Mouse (Mus musculus): ENCODE data around the gene Rpl39.
"Not testable (repeated sequence)": the region's sequence is repeated elsewhere in the genome, so short reads cannot be mapped to it uniquely, and the experiment has no call there.

Gene Rpl39

DNA sequence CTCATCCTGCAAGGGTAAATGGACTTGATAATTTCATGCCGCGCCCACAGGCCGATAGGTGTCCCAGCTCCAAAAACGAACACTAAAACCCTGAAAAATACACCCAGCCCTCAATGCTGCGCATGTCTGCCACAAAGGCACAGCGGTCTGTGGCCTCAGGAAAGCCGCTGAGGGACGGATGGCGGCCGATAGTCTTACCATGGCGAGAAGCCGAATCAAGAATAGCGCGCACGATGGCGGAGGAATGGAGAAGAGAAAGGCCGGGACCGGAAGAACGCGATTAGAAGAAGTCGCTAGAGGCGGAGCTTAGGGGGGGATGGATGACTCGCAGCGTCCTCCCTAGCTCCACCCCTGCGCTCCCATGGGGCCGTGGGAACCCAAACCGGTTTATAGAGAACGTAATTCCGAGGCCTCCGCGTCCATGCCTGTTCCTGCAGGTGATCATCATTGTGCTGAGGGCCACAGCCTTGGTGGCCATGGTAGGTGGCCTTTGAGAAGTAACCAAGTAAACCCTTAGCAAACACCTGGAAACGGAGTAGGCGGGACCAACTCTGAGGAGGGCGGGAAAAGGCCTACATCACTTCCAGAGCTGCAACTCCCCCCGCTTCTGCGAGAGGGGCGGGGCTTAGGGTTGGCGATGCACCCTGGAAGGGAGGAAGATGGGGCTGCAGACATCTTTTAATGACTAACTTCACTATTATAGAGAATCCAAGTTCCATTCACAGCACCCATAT lies at the start of gene Rpl39:
Gene Rpl39, minus strand, starts transcription at position 476 of the 734 bp plus-strand sequence.
- peak; percentile 75 for DNase-seq (ENCODE audit: low spot score)

DNA sequence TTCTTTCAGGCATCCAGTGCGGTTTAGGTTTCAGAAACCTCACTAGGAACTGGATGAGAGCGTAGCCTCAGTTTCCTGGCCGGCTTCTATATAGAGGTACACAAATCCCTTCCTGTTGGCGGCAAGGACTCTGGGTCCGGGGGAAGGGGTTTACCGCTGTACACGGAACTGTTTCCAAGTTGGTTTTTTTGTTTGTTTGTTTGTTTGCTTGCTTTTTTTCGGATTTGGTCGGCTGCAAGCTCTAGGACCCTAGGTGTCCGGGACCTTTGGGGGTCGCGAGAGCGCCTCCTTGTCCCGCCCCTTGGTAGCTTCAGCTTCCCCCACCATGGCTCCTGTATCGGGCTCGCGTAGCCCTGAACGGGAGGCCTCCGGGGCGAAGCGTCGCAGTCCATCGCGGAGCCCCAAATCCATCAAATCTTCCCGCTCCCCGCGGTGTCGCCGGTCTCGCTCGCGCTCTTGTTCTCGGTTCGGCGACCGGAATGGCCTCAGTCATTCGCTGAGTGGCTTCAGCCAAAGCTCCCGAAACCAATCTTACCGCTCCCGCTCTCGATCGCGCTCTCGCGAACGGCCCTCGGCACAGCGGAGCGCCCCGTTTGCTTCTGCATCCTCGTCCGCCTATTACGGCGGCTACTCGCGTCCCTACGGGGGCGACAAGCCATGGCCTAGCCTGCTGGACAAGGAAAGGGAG lies 41.6 kb upstream of the Rpl39 start, which contains the start of gene Nkap:
Gene Nkap, plus strand, starts transcription at position 125 of the 688 bp plus-strand sequence.
- DNase-seq (ENCODE audit: low spot score): peak; percentile 29

DNA sequence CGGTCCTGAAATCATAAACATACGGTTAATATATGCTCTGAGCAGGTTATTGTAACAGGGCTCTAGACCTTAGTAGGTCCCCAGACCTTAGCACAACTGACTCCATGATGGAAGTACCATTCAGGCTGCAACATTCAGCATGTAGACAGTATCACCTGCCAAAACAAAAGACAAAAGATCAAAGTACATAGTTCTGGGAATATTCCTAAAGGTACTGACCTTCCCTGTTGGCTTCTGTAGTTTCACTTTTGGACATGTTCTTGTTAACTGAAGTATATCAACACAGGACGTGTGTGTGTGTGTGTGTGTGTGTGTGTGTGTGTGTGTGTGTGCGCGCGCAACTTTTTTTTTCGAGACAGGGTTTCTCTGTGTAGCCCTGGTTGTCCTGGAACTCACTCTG lies 40.3 kb upstream of the Rpl39 start:
- no peak for DNase-seq (ENCODE audit: low spot score)

DNA sequence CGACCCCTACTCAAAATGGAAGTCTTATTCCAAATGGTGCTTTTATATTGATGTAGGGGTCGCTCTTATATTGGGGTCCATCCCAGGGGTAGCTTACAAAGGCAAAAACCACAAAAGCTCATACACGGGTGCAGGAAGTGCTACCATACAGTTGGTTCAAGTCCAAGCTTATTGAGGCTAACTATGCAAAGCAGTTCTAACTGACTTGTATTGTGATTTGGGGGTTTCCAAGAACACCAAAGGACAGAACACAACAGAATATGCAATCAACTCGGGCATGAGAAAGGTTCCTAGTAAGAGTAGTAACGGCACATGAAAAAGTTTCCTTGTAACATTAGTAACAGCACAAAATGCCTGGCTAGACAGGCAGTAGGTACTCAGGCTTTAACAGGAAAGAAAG lies 35.0 kb upstream of the Rpl39 start:
- no peak for DNase-seq (ENCODE audit: low spot score)

DNA sequence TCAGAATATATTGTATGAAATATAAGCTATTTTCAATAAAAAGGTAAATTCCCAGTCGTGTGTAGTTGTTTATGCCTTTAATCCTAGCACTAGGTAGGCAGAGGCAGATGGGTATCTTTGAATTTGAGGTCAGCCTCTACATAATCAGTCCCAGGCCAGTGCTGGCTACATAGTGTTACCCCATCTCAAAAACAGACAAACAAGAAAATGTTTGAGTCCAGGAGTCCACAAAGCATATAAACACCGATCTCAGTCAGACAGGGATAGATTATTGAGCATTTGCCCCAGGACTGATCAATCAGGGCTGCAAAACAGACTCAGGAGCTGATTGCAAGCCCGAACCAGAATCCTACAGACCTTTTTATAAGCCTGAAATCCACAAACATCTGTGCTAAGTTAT lies 34.4 kb upstream of the Rpl39 start:
- no peak for DNase-seq (ENCODE audit: low spot score)

DNA sequence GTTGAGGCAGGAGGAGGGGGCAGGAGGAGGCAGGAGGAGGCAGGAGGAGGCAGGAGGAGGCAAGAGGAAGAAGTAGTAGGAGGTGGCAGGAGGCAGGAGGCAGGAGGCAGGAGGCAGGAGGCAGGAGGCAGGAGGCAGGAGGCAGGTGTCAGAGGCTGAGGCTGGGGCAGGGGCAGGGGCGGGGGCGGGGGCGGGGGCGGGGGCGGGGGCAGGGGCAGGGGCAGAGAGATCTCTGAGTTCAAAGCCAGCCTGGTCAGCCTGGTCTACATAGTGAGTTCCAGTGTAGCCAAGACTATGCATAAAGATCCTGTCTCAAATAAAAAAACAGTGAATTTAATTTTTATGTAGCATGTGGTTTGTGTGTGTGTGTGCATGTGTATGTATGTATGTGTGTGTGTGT lies 31.9 kb upstream of the Rpl39 start:
- DNase-seq (ENCODE audit: low spot score): no peak

DNA sequence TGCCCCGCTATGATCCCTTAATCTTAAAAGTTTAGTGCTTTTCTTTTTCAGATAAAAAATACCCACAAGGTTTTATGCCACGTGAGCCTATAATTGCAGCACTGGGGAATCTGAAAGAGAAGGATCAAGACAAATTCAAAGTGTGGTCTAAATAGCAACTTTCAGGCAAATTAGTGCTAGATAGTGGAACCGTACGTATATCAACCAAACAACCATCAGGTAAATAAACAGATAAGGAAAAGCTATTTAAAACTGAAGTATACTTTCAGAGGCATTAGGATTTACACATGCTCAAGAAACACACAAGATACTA lies 25.6 kb upstream of the Rpl39 start:
- DNase-seq (ENCODE audit: low spot score): no peak

DNA sequence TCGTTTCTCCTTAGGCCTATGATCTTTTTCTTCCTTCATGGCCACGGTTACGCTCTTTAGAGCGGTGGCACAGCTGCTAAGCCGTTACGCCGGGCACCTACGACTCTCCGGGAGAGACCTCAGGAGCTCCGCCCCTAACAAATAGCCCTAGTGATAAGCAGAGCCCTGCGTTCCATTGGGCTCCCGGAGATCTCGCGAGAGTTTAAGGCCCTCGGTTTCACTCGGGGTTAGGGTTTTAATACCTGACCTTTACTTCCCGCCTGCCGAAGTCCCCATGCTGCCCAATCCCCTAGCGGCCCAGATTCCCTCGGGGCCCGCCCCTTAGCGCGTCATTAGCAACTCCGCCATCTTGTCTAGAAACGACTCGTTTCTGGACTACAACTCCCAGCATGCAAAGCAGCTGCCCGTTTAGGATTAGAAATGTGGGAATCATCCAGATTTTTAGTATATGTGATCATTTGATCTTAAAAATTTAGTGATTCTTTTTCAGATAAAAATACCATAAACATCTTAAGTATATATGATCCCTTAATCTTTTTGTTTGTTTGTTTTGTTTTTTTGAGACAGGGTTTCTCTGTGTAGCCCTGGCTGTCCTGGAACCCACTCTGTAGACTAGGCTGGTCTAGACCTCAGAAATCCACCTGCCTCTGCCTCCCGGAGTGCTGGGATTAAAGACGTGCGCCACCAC lies 25.1 kb upstream of the Rpl39 start, which contains the start of gene Upf3b:
Gene Upf3b, minus strand, starts transcription at position 130 of the 688 bp plus-strand sequence.
- DNase-seq (ENCODE audit: low spot score): peak; percentile 90

DNA sequence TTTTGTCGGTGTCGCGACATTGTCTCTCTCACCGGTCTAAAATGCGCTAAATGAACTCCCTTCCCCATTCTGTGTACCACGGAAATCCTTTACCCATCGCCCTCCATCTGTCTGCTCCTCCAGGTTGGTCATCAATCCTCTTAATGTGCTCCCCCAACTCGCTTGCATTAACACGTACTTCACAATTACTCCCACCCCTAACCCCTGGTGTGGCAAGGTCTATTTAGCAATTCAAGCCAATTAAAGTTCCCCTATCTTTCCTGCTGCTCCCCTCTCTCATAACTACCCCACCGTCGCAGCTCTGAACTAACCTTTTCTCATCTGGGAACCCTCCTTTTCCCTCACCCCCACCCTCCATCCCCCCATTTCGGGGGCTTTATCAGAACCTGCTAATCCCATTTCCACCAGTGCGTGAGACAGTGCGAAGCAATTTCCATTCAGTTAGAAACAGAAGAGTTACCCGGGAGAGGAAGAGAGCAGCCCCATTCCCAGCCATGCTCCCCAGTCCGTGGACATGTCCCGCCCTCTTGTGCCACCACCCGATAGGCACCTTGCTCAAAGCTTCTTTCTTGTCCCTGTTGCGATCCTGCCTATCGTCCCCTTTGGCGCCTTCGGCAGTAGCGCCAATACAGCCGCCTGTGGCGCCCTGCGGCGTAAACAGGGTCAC lies 24.5 kb upstream of the Rpl39 start:
- no peak for DNase-seq (ENCODE audit: low spot score)

DNA sequence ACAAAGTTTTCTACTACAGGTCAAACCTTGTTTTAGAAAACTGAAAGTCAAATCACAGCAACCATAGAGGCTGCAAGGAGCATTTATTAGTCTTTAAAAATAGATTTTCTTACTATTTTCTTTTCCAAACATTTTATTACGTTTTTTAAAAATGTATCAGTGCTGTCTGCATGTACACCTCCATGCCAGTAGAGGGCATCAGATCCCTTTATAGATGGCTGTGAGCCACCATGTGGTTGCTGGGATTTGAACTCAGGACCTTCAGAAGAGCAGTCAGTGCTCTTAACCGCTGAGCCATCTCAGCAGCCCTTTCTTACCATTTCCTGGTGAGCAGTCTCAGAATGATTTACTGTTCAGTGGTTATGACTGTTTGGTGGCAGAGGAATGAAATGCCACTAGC lies 18.6 kb upstream of the Rpl39 start:
- DNase-seq (ENCODE audit: low spot score): no peak

DNA sequence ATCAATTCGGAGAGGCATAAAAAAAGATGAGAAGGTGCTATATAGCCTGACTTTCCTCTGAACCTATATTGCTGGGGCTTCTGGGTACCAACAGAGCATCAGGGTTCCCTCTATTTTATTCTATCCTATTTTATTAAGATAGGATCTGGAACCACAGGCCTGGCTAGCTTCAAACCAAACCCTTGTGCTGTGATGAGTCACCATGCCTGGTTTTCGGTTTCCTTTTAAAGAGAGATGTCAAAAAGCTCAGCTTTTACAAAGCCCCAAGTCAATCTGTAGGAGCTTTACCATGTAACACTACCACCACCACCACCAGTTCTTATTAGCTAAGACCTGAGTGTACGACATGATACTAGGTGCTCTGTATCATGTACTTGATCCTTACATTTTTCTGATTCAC lies 13.5 kb upstream of the Rpl39 start:
- DNase-seq (ENCODE audit: low spot score): no peak

DNA sequence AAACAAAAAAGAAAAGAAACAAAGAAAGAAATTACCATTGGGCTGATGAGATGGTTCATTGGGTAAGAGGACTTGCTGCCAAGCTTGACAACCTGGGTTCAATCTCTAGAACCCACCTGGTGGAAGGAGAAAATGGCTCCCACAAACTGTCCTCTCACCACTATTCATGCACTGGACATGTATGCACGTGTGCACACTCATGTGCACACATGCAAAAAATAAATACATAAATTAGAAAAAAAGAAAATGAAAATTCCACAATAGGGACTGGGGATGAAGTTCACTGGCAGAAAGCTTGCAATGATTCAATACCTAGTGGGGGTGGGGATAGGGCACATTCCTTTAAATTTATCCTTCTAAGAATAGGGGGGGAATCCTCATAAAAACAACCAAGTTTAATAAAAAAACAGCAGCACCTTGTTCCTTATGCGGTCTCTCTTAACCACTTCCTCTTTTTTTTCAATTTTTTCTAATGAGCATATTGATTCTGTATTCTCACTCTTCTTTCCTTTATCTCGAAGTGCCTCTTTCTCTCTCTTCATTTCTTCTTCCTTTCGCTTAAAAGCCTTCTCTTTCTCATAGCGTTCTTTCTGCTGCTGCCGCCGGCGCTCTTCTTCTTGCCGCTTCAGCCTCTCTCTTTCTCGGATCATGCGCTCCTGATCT lies 10.0 kb upstream of the Rpl39 start:
- DNase-seq (ENCODE audit: low spot score): no peak

DNA sequence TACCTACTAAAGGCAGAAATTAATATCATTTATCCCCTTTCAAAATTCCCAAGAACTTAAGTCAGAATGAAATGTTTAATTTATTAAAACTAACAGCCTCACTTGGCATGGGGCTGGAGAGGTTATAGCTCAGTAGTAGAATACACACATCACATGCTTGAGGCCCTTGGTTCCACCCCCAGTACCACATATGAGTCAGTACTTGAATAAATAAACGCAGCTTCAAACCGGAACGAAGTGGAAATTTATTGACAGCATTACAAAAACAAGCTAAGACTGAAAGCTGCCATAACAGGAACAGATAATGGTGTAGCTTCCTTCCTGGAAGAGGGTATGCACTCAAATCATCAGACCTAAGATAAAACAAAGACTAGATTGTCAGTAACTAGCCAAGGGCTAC lies 6.3 kb upstream of the Rpl39 start:
- no peak for DNase-seq (ENCODE audit: low spot score)

DNA sequence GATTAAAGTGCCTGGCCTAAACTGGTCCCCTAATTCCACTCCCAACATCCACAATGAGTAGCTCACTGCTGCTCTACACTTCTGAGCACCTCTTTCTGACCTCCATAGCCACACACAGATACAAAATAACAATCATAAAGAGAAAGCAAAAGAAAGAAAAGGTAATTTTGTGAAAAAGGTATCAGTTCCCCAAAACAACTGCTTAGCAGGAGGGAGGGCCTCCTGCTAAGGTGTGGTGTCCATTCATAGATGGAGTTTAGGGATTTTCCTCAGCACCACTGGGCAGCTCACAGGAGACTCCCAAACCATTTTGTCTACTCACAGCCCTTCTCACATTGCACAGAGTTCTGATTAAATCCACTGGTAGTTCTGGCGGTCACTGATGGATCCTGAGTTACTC lies 3.6 kb upstream of the Rpl39 start:
- no peak for DNase-seq (ENCODE audit: low spot score)

DNA sequence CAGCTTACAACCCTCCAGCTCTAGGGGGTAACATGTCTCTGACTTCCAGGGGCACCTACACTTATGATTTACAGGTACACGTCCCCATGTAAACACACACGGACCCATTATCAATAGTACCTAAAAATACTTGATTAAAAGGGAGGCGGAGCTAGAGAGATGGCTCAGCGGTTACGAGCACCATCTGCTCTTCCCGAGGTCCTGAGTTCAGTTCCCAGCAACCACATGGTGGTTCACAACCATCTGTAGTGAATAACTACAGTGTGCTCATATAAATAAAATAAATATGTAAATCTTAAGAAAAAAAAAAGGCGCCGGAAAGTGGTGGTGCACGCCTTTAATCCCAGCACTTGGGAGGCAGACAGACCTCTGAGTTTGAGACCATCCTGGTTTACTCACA lies 463 bp upstream of the Rpl39 start:
- DNase-seq (ENCODE audit: low spot score): no peak

DNA sequence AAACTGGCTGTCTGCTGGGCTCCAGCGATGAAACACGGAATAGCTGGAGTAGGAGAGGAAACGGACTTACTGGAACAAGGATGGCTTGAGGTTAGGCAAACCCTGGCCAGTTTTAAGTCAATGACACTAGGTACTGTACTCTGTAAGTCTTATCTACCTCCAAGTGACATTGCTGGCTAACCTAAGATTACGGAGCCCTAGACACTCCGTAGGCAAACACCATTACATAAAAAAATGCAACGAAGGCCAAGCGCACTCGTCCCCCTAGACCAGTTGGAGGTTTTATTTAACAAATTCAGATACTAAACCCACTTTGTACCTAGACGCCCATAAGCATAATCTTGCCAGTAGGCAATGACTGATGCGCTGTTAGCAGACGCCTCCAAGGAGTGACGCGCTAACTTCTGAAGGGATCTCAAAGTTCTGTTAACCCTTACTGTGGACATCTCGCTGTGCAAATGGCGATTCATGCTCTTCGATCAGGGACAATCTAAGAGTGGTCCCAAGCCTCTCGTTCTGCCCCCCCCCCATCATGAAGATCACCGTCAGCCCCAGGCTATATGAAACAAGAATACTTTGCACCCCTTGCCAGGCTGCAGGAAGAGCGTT lies 780 bp downstream of the Rpl39 start:
- DNase-seq (ENCODE audit: low spot score): no peak

DNA sequence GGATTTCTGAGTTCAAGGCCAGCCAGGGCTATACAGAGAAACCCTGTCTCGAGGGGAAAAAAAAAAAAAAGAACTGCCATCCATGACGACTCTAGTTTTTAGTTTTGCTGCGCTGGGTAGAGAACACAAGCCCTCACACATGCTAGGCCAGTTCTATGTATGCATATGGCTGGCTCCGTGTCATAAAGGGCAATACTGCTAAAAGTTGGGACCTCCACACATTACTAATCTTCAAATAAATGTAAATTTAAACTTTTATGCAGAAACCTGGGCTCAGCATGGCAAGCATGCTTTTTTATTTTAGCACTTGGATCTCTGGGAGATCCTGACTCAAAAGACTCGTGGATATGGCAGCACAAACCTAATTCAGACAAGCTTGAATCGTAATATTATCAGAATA lies 4.0 kb downstream of the Rpl39 start:
- no peak for DNase-seq (ENCODE audit: low spot score)

DNA sequence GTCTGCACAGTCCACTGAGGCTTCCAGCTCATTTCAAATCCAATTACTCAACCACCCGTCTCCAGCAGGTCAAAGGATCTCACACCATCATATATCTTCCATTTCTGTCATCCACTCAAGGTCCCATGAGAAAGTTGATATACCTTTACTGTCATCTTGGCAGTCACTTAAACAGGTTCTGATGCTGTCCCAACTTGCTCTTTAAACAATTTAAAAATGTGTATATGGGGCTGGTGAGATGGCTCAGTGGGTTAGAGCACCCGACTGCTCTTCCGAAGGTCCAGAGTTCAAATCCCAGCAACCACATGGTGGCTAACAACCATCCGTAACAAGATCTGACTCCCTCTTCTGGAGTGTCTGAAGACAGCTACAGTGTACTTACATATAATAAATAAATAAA lies 4.9 kb downstream of the Rpl39 start:
- DNase-seq (ENCODE audit: low spot score): not testable (repeated sequence)

DNA sequence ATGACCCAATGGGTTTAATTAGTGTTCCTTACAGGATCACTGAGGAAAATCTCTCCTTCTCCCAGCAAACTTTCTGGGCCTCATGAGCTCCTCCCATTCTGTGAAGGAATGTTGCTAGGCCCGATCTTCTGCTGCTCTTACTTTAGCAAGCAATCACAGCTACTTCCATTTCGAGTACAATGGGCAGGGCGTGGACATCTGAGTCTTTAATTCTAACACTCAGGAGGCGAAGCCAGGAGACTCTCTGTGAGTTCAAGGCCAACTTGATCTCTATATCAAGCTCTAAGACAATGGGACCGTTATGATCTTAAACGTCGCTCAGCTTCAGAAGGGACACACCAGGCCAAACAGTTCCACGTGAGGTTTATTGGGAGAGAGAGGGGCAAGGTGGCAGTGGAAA lies 8.6 kb downstream of the Rpl39 start:
- DNase-seq (ENCODE audit: low spot score): no peak

DNA sequence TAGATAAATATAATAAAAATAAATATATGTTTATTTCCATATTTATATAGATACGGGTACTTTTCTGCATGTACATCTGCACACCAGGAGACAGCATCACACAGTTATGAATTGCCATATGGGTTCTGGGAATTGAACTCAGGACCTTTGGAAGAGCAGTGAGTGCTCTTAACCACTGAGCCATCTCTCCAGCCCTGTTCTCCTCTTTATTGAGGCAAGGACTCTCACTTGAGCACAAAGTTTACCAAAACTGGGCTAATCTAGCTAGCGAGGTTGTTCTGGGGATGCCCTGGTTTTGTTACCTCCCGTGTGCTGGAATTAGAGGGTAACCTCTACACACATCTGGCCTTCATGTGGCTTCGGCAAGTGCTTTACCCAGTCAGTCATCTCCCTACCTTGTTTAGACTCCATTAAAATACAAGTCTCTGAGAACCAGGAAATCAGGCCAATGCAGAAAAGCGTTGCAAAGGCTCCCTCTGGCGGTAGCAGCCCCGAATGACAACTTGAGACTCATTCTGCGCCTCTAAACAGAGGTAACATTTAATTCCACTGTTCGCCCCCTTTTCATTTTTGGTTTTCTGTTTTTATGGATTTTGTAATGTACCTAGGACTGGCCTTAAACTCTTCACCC lies 10.8 kb downstream of the Rpl39 start:
- DNase-seq (ENCODE audit: low spot score): peak; percentile 11

DNA sequence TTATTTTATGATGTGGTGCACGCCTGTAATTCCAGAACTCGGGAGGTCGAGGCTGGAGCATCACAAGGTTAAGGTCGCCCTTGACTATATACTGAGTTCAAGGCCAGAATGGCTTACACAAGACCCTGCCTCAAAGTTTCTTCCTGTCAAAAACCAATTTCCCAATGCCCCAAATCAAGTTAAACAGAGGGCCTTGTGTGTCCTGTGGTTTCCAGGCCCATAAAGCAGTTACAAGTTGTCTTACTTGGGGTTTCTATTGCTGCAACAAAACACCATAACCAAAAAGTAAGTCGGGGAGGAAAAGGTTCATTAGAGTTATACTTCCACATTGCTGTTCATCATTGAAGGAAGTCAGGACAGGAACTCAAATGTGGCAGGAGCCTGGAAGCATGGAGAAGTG lies 16.4 kb downstream of the Rpl39 start:
- no peak for DNase-seq (ENCODE audit: low spot score)
